Mouse (Mus musculus): ENCODE results near the gene I0C0044D17Rik. TPM values are rescaled to one million over a fixed set of nuclear protein-coding genes. Genes with fewer than 3 reads are reported as not detected.
"Not testable (repeated sequence)": the region's sequence is repeated elsewhere in the genome, so short reads cannot be mapped to it uniquely, and the experiment has no call there.

The I0C0044D17Rik gene
- total RNA-seq (2014; rRNA removed), result not detected in 2 replicates
- polyA plus RNA-seq (2015; fragmentation: Nextera tagmentation; extraction: Ambion mirVana), result not detected in 2 replicates

- 96% methylated on average over 1 of the region's 1 CpGs for WGBS
- H3K4me3 ChIP-seq (ENCODE audit: low read length); H3K27ac ChIP-seq; H3K27me3 ChIP-seq (ENCODE audit: insufficient read depth, low read length); H3K9ac ChIP-seq (replicated peaks; ENCODE audit: low read length); DNase-seq (ENCODE audit: low spot score); H3K9me3 ChIP-seq (ENCODE audit: low read length); H3K4me2 ChIP-seq (ENCODE audit: low read depth, low read length); H3K4me1 ChIP-seq (ENCODE audit: insufficient read depth, low read length); ATAC-seq; H3K36me3 ChIP-seq (ENCODE audit: insufficient read depth, low read length): not testable (repeated sequence)
Observed at GRCm38 (mm10) chr4:98823740-98824139, at the start of gene I0C0044D17Rik. Gene I0C0044D17Rik (minus strand): TSS chr4:98823840.

GRCm38 (mm10) chr4:98865386-98866237 is 42.0 kb upstream of the I0C0044D17Rik start:
- H3K9me3 ChIP-seq (ENCODE audit: low read length), result no peaks in the 10 kb centered on the region
- H3K9ac ChIP-seq (replicated peaks; ENCODE audit: low read length), result no peak overlapping the region
- ATAC-seq (no peak), DNase-seq (ENCODE audit: low spot score) (no peak)
- no peak overlapping the region for H3K27ac ChIP-seq
- no peaks in the 10 kb centered on the region for H3K4me1 ChIP-seq (ENCODE audit: insufficient read depth, low read length)
- no peak for TF ChIP-seq CTCF (IDR thresholded peaks at IDR 0.05; ENCODE audit: low read depth)
- WGBS, result 66% methylated on average over 14 of the region's 14 CpGs
- H3K27me3 ChIP-seq (ENCODE audit: insufficient read depth, low read length), result no peaks in the 10 kb centered on the region
- no peak overlapping the region for H3K4me2 ChIP-seq (ENCODE audit: low read depth, low read length)
- H3K4me3 ChIP-seq (ENCODE audit: low read length), result no peak overlapping the region
- H3K36me3 ChIP-seq (ENCODE audit: insufficient read depth, low read length), result no peaks in the 10 kb centered on the region

GRCm38 (mm10) chr4:98864546-98864945 is 40.9 kb upstream of the I0C0044D17Rik start:
- Histone ChIP-seq H3K36me3 (ENCODE audit: insufficient read depth, low read length) (no peaks in the 10 kb centered on the region), H3K9me3 (ENCODE audit: low read length) (peaks cover 1% of the 10 kb centered on the region; the same call in 1 of the 2 replicates), H3K4me2 (ENCODE audit: low read depth, low read length) (no peak overlapping the region), H3K4me3 (ENCODE audit: low read length) (no peak overlapping the region), H3K27me3 (ENCODE audit: insufficient read depth, low read length) (no peaks in the 10 kb centered on the region), H3K4me1 (ENCODE audit: insufficient read depth, low read length) (no peaks in the 10 kb centered on the region), H3K9ac (replicated peaks; ENCODE audit: low read length) (no peak overlapping the region), H3K27ac (no peak overlapping the region)
- no peak for TF ChIP-seq CTCF (IDR thresholded peaks at IDR 0.05; ENCODE audit: low read depth)
- 100% methylated on average over 3 of the region's 3 CpGs for WGBS
- DNase-seq (ENCODE audit: low spot score) (no peak), ATAC-seq (no peak)

GRCm38 (mm10) chr4:98864094-98864493 is 40.5 kb upstream of the I0C0044D17Rik start:
- Histone ChIP-seq H3K4me2 (ENCODE audit: low read depth, low read length) (no peak overlapping the region), H3K4me1 (ENCODE audit: insufficient read depth, low read length) (no peaks in the 10 kb centered on the region), H3K9me3 (ENCODE audit: low read length) (peaks cover 2% of the 10 kb centered on the region; the same call in 1 of the 2 replicates), H3K36me3 (ENCODE audit: insufficient read depth, low read length) (no peaks in the 10 kb centered on the region), H3K27ac (no peak overlapping the region), H3K27me3 (ENCODE audit: insufficient read depth, low read length) (no peaks in the 10 kb centered on the region), H3K9ac (replicated peaks; ENCODE audit: low read length) (no peak overlapping the region), H3K4me3 (ENCODE audit: low read length) (no peak overlapping the region)
- ATAC-seq (no peak), DNase-seq (ENCODE audit: low spot score) (no peak)
- no peak for TF ChIP-seq CTCF (IDR thresholded peaks at IDR 0.05; ENCODE audit: low read depth)
- 77% methylated on average over 1 of the region's 2 CpGs for WGBS

GRCm38 (mm10) chr4:98863451-98863850 is 39.8 kb upstream of the I0C0044D17Rik start:
- Histone ChIP-seq H3K36me3 (ENCODE audit: insufficient read depth, low read length) (no peaks in the 10 kb centered on the region), H3K4me1 (ENCODE audit: insufficient read depth, low read length) (no peaks in the 10 kb centered on the region), H3K27me3 (ENCODE audit: insufficient read depth, low read length) (no peaks in the 10 kb centered on the region), H3K9me3 (ENCODE audit: low read length) (peaks cover 2% of the 10 kb centered on the region; the same call in 1 of the 2 replicates), H3K4me2 (ENCODE audit: low read depth, low read length) (no peak overlapping the region), H3K4me3 (ENCODE audit: low read length) (no peak overlapping the region), H3K27ac (no peak overlapping the region), H3K9ac (replicated peaks; ENCODE audit: low read length) (no peak overlapping the region)
- DNase-seq (ENCODE audit: low spot score) (no peak), ATAC-seq (no peak)
- 87% methylated on average over 2 of the region's 2 CpGs for WGBS
- TF ChIP-seq CTCF (IDR thresholded peaks at IDR 0.05; ENCODE audit: low read depth), result no peak

- no peak for ATAC-seq
- no peak for DNase-seq (ENCODE audit: low spot score)
- Histone ChIP-seq H3K4me1 (ENCODE audit: insufficient read depth, low read length) (no peaks in the 10 kb centered on the region), H3K36me3 (ENCODE audit: insufficient read depth, low read length) (no peaks in the 10 kb centered on the region), H3K9me3 (ENCODE audit: low read length) (peaks cover 2% of the 10 kb centered on the region; the same call in 1 of the 2 replicates), H3K4me3 (ENCODE audit: low read length) (no peak overlapping the region), H3K27ac (no peak overlapping the region), H3K27me3 (ENCODE audit: insufficient read depth, low read length) (no peaks in the 10 kb centered on the region), H3K4me2 (ENCODE audit: low read depth, low read length) (no peak overlapping the region), H3K9ac (replicated peaks; ENCODE audit: low read length) (no peak overlapping the region)
- WGBS, result 74% methylated on average over 4 of the region's 4 CpGs
- TF ChIP-seq CTCF (IDR thresholded peaks at IDR 0.05; ENCODE audit: low read depth), result no peak
Observed at GRCm38 (mm10) chr4:98858151-98858855, 34.7 kb upstream of the I0C0044D17Rik start.
